Mouse (Mus musculus) testis, adult 2 months (tissue): ENCODE results near the gene Fam186b.

Source experiments
- CTCF ChIP-seq: fragments of 200-500 bp; IDR thresholded peaks from 2 replicates; pipeline ENCODE4 v1.5.1; 2012; ENCODE audit warnings: low read depth, mild to moderate bottlenecking, inconsistent platforms, low read length, moderate library complexity; ENCODE audit not compliant: control insufficient read depth, insufficient read depth, insufficient replicate concordance
- POLR2A ChIP-seq: fragments of 200-500 bp; IDR thresholded peaks from 2 replicates; pipeline ENCODE4 v1.6.1; 2012; ENCODE audit warnings: low read depth, mild to moderate bottlenecking, inconsistent platforms, low read length, moderate library complexity; ENCODE audit not compliant: control insufficient read depth

DNA sequence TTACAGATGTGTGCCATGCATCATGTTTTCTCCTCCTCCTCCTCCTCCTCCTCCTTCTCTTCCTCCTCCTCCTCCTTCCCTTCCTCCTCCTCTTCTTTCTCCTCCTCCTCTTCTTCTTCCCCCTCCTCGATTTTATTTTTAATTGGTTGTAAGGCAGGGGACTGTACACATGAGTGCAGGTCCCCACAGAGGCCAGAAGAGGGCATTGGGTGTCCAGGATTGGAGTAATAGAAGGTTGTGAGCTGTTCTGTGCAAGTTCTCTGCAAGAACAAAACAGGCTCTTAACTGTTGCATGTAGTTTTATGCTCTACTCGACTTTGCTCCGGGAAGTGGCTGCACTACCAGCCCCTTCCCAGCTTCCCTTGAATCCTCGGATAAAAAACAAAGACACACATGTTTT is 55.6 kb downstream of the Fam186b start:
- TF ChIP-seq CTCF (no peak), POLR2A (no peak)
